Mouse (Mus musculus): ENCODE data around the gene 2010111I01Rik. TPM values are rescaled to one million over a fixed set of nuclear protein-coding genes. Genes with fewer than 3 reads are reported as not detected.

The 2010111I01Rik gene
- polyA plus RNA-seq, 1 experiment from 2014 or later, result 80.8 TPM

DNA sequence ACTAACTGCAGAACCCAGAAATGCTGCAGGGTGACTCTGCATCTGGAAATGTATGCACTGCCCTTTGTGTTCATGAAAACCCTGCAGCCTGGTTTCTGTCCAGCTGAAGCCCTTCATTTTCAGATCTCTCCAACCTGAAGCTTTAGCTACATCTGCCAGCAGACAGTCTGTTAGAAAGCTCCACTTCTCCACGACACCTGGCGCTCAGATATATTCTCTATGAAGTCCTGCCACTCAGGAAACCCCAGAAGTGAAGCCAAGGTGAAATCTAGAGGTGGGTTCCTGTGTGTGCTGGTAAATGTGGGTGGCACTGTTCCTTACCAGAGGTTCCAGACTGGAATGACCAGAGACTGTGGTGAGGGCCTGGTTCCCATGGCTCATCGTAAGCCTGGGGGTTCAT lies 297.0 kb downstream of the 2010111I01Rik start:
- H3K27ac ChIP-seq (ENCODE audit: low read depth, low read length), result no peak overlapping the region
- ATAC-seq (ENCODE audit: insufficient read depth, low FRiP score, low TSS enrichment), result no peak
- no peak for DNase-seq (ENCODE audit: low spot score)

DNA sequence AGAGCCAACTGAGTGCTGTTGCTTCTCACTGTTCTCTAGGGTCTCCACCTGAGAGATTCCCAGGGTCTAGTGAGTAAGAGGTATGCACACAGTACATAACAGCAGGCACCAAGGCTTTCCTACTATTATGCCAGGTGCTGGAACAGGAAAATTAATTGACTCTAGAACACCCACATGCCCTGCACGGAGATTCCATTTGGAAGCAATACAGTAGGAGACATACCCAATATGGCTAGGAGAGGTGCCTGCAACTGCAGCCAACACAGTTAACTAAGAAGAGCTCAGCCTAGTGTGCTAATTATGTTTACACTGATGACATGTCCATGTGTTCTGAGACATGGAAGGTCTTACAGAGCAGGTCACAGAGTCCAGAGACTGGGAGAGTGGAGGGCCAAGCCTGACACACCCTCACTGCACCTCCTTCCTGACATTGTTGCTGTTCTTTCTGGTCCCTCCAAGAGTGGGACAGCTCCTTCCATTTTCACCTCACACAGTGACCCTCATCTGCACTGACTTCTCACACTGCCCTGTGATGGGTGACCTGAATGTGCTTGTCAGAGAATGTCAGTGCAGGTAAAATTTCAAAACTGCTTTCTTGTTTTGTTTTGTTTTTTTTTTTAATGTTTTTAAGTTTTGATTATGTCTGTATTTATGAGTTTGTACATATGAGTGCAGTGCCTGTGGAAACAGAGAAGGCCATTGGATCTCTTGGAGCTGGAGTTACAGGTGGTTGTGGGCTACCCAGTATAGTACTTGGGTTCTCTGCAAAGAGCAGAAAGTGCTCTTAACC lies 297.7 kb downstream of the 2010111I01Rik start:
- no peaks in the 10 kb centered on the region for H3K36me3 ChIP-seq (ENCODE audit: control insufficient read depth, insufficient read depth, low read length)
- ATAC-seq (ENCODE audit: insufficient read depth, low FRiP score, low TSS enrichment) (no peak), DNase-seq (ENCODE audit: low spot score) (no peak)
- H3K9me3 ChIP-seq (ENCODE audit: control insufficient read depth, low read length), result no peaks in the 10 kb centered on the region
- no peak overlapping the region for H3K4me2 ChIP-seq (ENCODE audit: low read depth)
- 92% methylated on average over 1 of the region's 1 CpGs for WGBS
- H3K9ac ChIP-seq (ENCODE audit: low read length), result no peak overlapping the region
- H3K27me3 ChIP-seq (ENCODE audit: control insufficient read depth, insufficient read depth, low read length), result no peaks in the 10 kb centered on the region
- H3K4me3 ChIP-seq (ENCODE audit: low read depth, low read length), result no peak overlapping the region
- H3K27ac ChIP-seq (ENCODE audit: low read depth, low read length), result no peak overlapping the region
- H3K4me1 ChIP-seq (ENCODE audit: control insufficient read depth, insufficient read depth, low read length), result peaks cover 11% of the 10 kb centered on the region

More for the DNA sequence above, 297.0 kb downstream of the 2010111I01Rik start:
- Histone ChIP-seq H3K9ac (ENCODE audit: low read length) (no peak overlapping the region), H3K36me3 (ENCODE audit: control insufficient read depth, insufficient read depth, low read length) (peaks cover 4% of the 10 kb centered on the region; the same call in 1 of the 2 replicates), H3K4me1 (ENCODE audit: control insufficient read depth, insufficient read depth, low read length) (peaks cover 11% of the 10 kb centered on the region), H3K4me3 (ENCODE audit: low read depth, low read length) (no peak overlapping the region), H3K4me2 (ENCODE audit: low read depth) (no peak overlapping the region), H3K27me3 (ENCODE audit: control insufficient read depth, insufficient read depth, low read length) (no peaks in the 10 kb centered on the region), H3K9me3 (ENCODE audit: control insufficient read depth, low read length) (no peaks in the 10 kb centered on the region)
- 91% methylated on average over 3 of the region's 3 CpGs for WGBS

DNA sequence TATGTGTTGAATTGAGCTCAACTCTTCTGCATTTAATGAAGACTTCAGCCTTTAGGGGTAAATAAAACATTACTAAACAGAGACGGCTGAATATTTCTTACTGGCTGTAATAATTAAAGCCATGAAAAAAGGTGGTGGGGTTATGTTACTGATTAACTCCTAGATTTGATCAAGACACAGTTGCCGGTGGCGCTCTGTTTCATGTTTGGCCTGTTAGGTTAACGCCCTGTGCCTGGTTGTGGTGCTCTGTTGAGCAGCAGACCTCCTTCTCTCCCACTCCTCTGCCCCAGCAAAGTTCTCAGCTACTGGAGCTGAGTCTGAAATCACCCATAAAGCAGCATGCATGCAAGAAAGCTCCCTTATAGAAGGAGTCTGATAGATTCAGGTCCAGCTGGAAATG lies 303.7 kb downstream of the 2010111I01Rik start:
- Histone ChIP-seq H3K36me3 (ENCODE audit: control insufficient read depth, insufficient read depth, low read length) (no peaks in the 10 kb centered on the region), H3K9ac (ENCODE audit: low read length) (no peak overlapping the region), H3K4me2 (ENCODE audit: low read depth) (no peak overlapping the region), H3K9me3 (ENCODE audit: control insufficient read depth, low read length) (no peaks in the 10 kb centered on the region), H3K4me1 (ENCODE audit: control insufficient read depth, insufficient read depth, low read length) (peaks cover 9% of the 10 kb centered on the region), H3K27me3 (ENCODE audit: control insufficient read depth, insufficient read depth, low read length) (peaks cover 4% of the 10 kb centered on the region; the same call in 1 of the 2 replicates), H3K4me3 (ENCODE audit: low read depth, low read length) (no peak overlapping the region), H3K27ac (ENCODE audit: low read depth, low read length) (no peak overlapping the region)
- ATAC-seq (ENCODE audit: insufficient read depth, low FRiP score, low TSS enrichment) (no peak), DNase-seq (ENCODE audit: low spot score) (no peak)
- 79% methylated on average over 4 of the region's 4 CpGs for WGBS

DNA sequence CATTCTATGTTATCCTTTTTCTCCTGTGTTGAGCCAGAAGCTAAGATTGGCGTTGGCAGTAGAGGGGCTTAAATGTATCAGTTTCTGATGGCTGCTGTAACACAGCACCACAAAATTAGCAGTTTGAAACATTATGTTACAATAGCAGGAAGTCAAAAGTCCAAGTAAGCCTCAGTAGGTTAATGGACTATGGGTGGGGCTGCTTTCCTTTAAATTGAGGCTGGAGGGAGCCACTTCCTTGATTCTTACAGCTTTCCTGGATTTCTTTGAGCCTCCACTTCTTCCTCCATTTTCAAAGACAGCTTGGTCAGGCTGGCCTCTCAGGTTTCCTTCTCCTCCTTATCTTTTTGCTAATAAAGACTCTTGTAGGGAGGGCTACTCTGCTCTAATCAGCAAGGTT lies 304.1 kb downstream of the 2010111I01Rik start:
- H3K36me3 ChIP-seq (ENCODE audit: control insufficient read depth, insufficient read depth, low read length), result no peaks in the 10 kb centered on the region
- ATAC-seq (ENCODE audit: insufficient read depth, low FRiP score, low TSS enrichment) (no peak), DNase-seq (ENCODE audit: low spot score) (no peak)
- H3K4me3 ChIP-seq (ENCODE audit: low read depth, low read length), result no peak overlapping the region
- no peaks in the 10 kb centered on the region for H3K9me3 ChIP-seq (ENCODE audit: control insufficient read depth, low read length)
- peaks cover 4% of the 10 kb centered on the region; the same call in 1 of the 2 replicates for H3K27me3 ChIP-seq (ENCODE audit: control insufficient read depth, insufficient read depth, low read length)
- peaks cover 9% of the 10 kb centered on the region for H3K4me1 ChIP-seq (ENCODE audit: control insufficient read depth, insufficient read depth, low read length)
- WGBS, result 83% methylated on average over 1 of the region's 1 CpGs
- H3K4me2 ChIP-seq (ENCODE audit: low read depth), result no peak overlapping the region
- no peak overlapping the region for H3K27ac ChIP-seq (ENCODE audit: low read depth, low read length)
- no peak overlapping the region for H3K9ac ChIP-seq (ENCODE audit: low read length)

DNA sequence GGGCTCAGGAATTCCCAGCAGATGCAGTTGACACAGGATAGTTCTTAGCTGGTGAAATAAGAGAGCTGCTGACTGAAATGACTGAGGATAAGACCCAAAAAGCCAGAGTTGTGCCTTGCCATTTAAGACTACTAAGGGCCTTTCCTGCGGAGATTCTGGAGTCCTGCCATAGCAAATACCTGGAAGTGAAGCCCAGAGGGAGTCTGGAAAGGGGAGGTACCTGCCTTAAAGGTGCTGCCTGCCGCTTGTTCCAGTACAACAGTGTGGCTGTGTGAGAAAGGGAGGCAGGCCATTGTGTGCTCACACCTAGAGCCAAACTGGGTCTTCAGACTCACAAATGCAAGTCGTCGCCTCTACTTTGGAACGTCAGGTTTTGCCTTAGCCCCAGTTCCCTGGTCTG lies 305.5 kb downstream of the 2010111I01Rik start:
- H3K4me3 ChIP-seq (ENCODE audit: low read depth, low read length), result no peak overlapping the region
- ATAC-seq (ENCODE audit: insufficient read depth, low FRiP score, low TSS enrichment), result no peak
- no peak for DNase-seq (ENCODE audit: low spot score)
- H3K9me3 ChIP-seq (ENCODE audit: control insufficient read depth, low read length), result no peaks in the 10 kb centered on the region
- no peak overlapping the region for H3K9ac ChIP-seq (ENCODE audit: low read length)
- H3K27ac ChIP-seq (ENCODE audit: low read depth, low read length), result no peak overlapping the region
- H3K4me1 ChIP-seq (ENCODE audit: control insufficient read depth, insufficient read depth, low read length), result peaks cover 9% of the 10 kb centered on the region
- H3K4me2 ChIP-seq (ENCODE audit: low read depth), result no peak overlapping the region
- H3K27me3 ChIP-seq (ENCODE audit: control insufficient read depth, insufficient read depth, low read length), result peaks cover 4% of the 10 kb centered on the region; the same call in 1 of the 2 replicates
- no peaks in the 10 kb centered on the region for H3K36me3 ChIP-seq (ENCODE audit: control insufficient read depth, insufficient read depth, low read length)
- WGBS, result 36% methylated on average over 5 of the region's 5 CpGs

DNA sequence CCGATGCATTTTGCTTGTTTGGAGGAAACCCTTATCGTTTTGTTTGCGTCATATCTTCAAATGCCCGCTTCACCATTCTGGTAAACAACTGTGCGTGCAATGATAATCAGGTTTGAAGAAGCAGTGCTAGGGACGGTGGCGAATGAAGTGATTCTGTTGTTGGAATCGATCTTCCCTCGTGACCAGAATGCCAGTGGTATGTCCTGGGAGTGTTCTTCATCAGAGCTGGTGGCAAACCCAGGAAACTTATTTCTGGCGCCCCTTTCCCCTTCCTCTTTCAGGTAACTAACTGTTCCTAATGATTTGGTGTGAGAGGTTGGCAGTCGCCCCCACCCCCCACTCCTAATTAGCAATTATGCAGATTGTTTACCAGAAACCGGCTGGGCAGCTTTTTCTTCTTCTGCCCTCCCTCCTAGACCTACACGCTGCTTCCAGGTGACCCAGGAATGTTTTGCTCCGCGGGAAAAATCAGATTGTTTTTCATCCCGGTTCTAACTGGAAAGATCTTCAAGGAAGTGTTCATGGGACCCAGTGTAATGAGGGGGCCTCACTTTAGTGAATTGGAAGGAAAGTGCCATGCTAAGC lies 307.4 kb downstream of the 2010111I01Rik start:
- Histone ChIP-seq H3K36me3 (ENCODE audit: control insufficient read depth, insufficient read depth, low read length) (no peaks in the 10 kb centered on the region), H3K27me3 (ENCODE audit: control insufficient read depth, insufficient read depth, low read length) (peaks cover 4% of the 10 kb centered on the region; the same call in 1 of the 2 replicates), H3K9me3 (ENCODE audit: control insufficient read depth, low read length) (no peaks in the 10 kb centered on the region), H3K4me1 (ENCODE audit: control insufficient read depth, insufficient read depth, low read length) (peaks cover 9% of the 10 kb centered on the region), H3K9ac (ENCODE audit: low read length) (peak overlapping the region; percentile 46), H3K4me3 (ENCODE audit: low read depth, low read length) (peak overlapping the region; percentile 41), H3K27ac (ENCODE audit: low read depth, low read length) (no peak overlapping the region), H3K4me2 (ENCODE audit: low read depth) (peak overlapping the region; percentile 69)
- WGBS, result 7% methylated on average over 16 of the region's 16 CpGs
- peak; percentile 56 for ATAC-seq (ENCODE audit: insufficient read depth, low FRiP score, low TSS enrichment)
- DNase-seq (ENCODE audit: low spot score), result peak; percentile 22

DNA sequence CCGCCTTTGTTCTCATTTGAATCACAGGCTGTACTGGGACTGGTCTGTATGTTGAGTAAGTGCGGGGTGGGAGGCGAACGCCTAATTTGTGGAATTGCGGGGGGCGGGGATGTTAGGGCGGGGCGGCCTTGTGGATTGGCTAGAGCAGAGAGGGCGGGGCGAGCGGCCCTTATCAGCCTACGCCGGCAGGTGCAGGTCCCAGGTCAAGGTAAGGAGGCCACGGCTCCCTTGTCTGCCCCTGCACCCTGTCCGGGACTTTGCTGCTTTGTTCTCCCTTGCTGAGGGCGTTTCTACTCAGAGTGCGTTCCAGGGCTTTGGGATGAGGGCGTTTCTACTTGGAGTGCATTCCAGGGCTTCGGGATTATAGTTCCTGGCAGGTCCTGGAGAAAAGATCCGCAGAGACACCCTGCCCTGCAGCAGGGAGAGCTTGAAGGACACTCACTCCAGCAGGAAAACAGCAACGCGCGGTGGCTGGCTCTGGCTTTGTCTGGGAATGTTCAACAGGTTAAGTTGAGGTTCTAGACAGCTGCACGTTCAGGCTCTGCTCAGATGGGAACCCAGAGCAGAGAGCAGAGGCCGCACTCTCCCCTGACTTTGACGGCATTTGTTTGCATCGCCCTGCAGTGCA lies 308.0 kb downstream of the 2010111I01Rik start:
- peak overlapping the region; percentile 41 for H3K4me3 ChIP-seq (ENCODE audit: low read depth, low read length)
- H3K36me3 ChIP-seq (ENCODE audit: control insufficient read depth, insufficient read depth, low read length), result no peaks in the 10 kb centered on the region
- ATAC-seq (ENCODE audit: insufficient read depth, low FRiP score, low TSS enrichment) (peak; percentile 71), DNase-seq (ENCODE audit: low spot score) (peak; percentile 74)
- peak overlapping the region; percentile 46 for H3K9ac ChIP-seq (ENCODE audit: low read length)
- 0 out of 2 replicates have a peak overlapping the region, but pooled peaks have one; percentile 37 for H3K27ac ChIP-seq (ENCODE audit: low read depth, low read length)
- peaks cover 9% of the 10 kb centered on the region for H3K4me1 ChIP-seq (ENCODE audit: control insufficient read depth, insufficient read depth, low read length)
- peaks cover 4% of the 10 kb centered on the region; the same call in 1 of the 2 replicates for H3K27me3 ChIP-seq (ENCODE audit: control insufficient read depth, insufficient read depth, low read length)
- H3K9me3 ChIP-seq (ENCODE audit: control insufficient read depth, low read length), result no peaks in the 10 kb centered on the region
- under 1% methylated on average over 27 of the region's 27 CpGs for WGBS
- peak overlapping the region; percentile 69 for H3K4me2 ChIP-seq (ENCODE audit: low read depth)

DNA sequence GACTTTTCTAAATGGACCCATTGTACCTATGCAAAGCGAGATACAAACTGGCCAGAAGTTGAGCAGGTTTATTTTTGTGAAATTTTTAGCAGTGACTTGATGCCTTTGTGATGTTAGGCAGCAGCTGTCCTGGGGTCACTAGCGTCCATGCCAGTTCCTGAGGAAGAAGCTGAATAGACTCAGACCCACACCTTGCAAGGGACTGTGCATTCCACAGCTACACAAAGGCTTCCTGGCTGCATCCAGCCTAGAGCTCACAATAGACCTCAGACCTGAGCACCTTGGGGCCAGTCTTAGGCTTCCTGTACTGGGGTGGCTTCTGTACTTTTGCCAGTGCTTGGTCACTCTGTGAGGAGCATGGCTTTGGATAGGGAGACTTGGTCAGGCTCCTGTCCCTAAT lies 309.2 kb downstream of the 2010111I01Rik start:
- WGBS, result 33% methylated on average over 2 of the region's 2 CpGs
- H3K27me3 ChIP-seq (ENCODE audit: control insufficient read depth, insufficient read depth, low read length), result peaks cover 4% of the 10 kb centered on the region; the same call in 1 of the 2 replicates
- no peak for DNase-seq (ENCODE audit: low spot score)
- peak overlapping the region; percentile 17 for H3K4me3 ChIP-seq (ENCODE audit: low read depth, low read length)
- peaks cover 18% of the 10 kb centered on the region for H3K4me1 ChIP-seq (ENCODE audit: control insufficient read depth, insufficient read depth, low read length)
- H3K4me2 ChIP-seq (ENCODE audit: low read depth), result peak overlapping the region; percentile 31
- no peaks in the 10 kb centered on the region for H3K9me3 ChIP-seq (ENCODE audit: control insufficient read depth, low read length)
- no peak overlapping the region for H3K27ac ChIP-seq (ENCODE audit: low read depth, low read length)
- no peak overlapping the region for H3K9ac ChIP-seq (ENCODE audit: low read length)
- no peak for ATAC-seq (ENCODE audit: insufficient read depth, low FRiP score, low TSS enrichment)
- no peaks in the 10 kb centered on the region for H3K36me3 ChIP-seq (ENCODE audit: control insufficient read depth, insufficient read depth, low read length)

Measured in neural tube, embryonic 11.5 days (tissue).